Mouse (Mus musculus): Measurements from ENCODE around the gene Exoc2.

GRCm38 (mm10) chr13:30910889-30911288, 63.0 kb downstream of the Exoc2 start:
- TF ChIP-seq CTCF (conservative IDR thresholded peaks at IDR 0.05; ENCODE audit: low read length): no peak
- TF ChIP-seq NANOG (IDR thresholded peaks at IDR 0.05; ENCODE audit: borderline replicate concordance, low read length): no peak

Data from E14TG2a.4 (cell line).